Mouse (Mus musculus): ENCODE measurements at regions not wholly inside any gene's neighbourhood (a gene's known extent, or its start where the extent isn't known, plus 50 kb on each side); places are given as distances from the start of the nearest gene placed in this dataset.
A peak's percentile ranks its signal among the peaks of the same experiment; 100 is the strongest.

DNA sequence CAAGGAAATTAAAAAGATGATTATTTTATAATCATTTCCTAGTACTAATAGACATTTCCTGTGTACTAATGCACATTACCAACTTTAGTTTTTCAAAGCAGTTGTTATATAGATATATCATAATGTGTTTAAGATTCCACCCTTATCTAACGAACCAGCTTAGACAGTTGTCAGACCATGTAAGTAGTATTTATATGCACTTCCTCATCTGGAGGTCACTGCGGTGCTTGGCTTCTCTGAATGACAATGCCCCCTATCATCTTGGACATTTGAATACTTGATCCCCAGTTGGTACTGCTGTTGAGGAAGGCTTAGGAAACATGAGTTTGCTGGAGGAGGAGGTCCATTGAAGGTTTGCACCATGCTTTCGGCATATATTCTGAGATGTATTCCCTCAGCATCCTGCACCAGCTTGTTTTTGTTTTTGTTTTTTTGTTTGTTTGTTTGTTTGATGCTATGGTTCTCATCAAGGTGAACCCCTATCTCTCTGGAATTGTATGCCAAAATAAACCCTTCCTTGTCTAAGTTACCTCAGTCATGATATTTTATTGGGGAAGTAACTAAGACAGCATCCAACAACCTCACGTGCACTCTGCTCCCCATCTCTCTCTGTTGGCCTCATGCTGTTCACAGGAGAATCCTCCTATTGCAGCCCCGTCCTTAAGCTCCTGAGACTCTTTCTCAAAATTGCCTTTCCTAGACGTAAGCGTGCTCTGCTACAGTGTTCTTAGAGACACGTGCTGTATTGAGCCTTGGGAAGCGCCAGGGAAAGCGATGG is 228.4 kb upstream of the Mmadhc start:
- DNase-seq, result no peak

DNA sequence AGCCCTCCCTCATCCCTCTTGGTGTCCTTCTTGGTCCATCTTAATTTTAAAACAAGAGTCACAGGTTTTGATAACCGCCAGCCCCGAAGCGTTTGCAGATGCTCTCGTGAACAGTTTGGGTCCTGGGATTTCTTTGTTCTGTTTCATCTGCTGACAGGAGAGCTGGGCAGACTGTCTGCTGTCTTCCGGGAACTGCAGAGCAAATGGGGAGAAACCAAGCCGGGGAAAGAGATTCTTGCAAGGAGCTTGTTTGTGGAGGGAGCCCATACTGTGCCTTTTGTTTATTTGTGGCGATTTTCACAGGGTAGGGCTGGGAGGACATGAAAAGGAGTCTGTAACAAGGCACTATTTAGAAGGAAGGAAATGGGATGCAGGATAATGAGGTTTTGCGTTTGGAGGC is 223.6 kb upstream of the Mmadhc start:
- no peak for DNase-seq

- no peak for DNase-seq
These were observed 222.5 kb upstream of the Mmadhc start for GRCm38 (mm10) chr2:50519129-50519504.

GRCm38 (mm10) chr2:50518371-50519128 is 221.9 kb upstream of the Mmadhc start:
- DNase-seq, result peak; percentile 2 to 8

DNA sequence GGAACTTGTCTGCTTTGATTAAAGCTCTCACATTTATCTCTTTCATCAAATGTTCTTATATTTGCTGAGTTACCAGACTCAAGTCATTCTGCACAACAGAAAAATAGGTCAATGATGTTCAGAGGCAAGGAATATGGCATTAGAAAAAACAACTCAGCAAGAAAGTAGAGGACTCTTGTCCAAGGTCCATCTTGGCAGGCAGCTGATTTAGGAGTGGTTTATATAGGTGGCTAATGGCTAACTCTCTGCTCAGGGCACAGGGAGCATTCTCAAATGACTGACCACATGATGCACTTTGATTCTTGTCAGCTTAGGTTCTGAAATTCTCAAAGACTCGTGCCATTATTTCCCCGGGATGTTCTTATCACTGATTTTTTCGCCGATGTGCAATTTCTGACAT is 216.7 kb upstream of the Mmadhc start:
- peak; percentile 34 to 55 for DNase-seq

- no peak for DNase-seq
These were observed 202.1 kb upstream of the Mmadhc start for GRCm38 (mm10) chr2:50498713-50499112.

- no peak for DNase-seq
These were observed 199.4 kb upstream of the Mmadhc start for GRCm38 (mm10) chr2:50496057-50496433.

DNA sequence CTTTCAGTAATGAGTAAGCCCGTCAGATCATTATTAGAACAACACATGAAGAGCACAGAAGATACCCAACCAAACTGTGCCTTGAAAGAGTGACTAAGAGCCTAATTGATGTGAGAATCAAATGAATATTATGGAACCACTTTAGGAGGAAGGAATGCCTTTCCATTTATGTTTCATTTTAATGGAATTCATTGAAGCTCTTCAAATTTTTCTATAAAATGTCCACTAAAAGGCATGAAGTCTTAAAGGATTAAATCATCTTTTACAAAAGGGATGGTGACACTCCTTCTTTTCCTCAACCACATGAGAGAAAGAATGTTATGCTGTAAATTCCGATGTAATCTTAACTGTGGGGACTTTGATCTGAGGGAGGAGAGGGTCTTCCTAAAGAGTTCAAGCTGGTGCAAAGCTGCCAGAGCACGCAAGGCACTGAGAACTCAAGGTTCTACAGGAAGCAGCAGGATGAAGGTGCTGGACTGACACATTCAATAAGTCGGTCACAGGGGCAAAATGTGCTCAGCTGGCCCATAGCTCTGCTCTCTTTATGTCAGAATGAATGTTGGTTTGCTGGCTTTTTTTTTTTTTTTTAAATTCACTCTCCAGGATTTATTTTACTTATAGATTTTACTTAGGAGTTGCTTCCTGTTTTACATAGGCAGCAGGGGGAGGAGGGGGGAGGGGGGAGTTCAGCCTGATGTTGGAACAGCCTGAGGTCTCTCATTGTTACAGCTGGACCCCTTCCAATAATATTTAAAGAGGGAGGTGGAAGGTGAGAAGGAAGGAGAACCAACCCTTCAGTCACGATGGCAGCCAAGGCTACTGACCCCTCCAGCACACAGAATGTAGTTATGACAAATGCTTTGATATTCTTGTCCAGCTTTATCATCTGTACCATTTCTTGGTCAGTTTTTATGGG is 198.8 kb upstream of the Mmadhc start:
- DNase-seq, result no peak

GRCm38 (mm10) chr2:50493597-50494335 is 197.2 kb upstream of the Mmadhc start:
- peak in 1 of 2 experiments; percentile 2 for DNase-seq

- no peak for DNase-seq
These were observed 167.2 kb upstream of the Mmadhc start for GRCm38 (mm10) chr2:50463799-50464198.

- DNase-seq, result no peak
These were observed 165.8 kb upstream of the Mmadhc start for GRCm38 (mm10) chr2:50462378-50462777.

DNA sequence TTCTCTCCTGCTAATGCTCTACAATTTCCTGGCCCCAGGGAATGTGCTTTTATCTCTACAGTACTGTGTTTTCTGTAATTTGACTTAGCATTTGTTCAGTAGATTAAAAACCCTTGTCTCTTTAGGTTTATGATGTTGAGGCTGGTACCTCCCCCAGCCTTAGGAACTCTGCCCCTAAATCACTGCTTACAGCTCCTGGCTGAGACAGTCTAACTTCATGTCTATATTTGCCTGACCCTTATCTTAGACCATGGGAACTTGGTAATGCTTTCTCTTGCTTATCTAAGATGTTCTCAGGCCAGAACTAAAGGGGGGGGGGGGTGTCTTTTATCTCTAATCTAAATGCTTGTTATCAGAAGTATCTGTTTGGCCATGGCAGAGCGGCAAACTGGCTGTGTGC is 160.1 kb upstream of the Mmadhc start:
- DNase-seq, result no peak

DNA sequence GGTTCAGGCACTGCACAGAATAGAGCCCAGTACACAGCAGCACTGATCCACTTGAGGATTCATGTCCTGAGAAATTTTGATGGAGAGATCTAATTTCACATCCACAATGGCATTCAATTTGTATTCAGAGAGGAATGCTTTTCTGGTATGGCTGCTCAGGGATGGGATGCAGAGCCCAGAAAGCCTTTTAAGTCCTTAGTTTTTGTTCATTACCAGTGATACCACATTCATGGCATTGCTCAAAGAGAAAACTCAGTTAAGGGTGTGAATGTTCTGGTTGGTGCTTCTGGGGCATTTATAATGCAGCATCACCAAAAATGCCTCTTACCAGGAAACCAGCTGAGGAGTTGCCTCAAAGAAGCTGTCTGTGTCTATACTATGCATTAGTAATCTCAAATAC is 151.5 kb upstream of the Mmadhc start:
- DNase-seq, result no peak

GRCm38 (mm10) chr2:50445963-50446485 is 149.4 kb upstream of the Mmadhc start:
- DNase-seq, result no peak

DNA sequence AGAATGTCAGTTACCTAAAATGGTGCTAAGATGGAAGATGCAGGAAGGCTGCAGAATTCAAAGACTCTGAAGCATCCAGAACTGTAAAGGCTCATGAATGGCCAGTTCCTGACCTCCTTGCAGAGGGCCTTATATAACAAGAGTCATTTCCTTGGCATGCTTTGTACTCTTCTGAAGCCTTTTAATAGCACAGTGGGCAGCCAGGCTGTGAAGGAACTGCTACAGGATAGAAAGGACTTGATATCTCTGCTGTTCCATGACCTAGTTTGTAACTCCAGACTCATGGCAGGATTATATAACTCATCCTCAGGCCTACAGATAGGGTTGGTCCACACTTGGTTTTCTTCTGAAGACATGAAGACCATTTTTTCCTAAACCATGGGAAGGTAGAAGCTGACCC is 143.7 kb upstream of the Mmadhc start:
- no peak for DNase-seq

DNA sequence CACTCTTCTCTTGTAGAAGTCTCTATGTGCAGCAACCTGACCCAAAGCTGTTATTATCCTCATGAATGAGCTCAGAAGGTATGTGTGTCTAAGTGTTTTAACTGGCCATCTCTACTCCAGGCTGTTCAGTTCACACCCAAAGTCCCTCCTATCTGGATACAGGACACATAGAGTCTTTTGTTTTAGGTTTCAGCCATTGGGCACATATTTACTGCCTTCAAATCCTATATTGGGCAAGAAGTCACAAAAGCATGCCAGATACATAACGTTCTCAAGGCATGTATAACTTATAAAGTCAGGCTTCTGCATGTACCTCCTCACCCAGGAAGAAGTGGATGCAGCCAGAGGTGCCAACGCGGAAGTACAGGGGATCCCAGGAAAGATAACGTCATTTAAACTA is 136.6 kb upstream of the Mmadhc start:
- DNase-seq, result no peak

GRCm38 (mm10) chr2:50425151-50425550 is 128.6 kb upstream of the Mmadhc start:
- DNase-seq, result no peak

DNA sequence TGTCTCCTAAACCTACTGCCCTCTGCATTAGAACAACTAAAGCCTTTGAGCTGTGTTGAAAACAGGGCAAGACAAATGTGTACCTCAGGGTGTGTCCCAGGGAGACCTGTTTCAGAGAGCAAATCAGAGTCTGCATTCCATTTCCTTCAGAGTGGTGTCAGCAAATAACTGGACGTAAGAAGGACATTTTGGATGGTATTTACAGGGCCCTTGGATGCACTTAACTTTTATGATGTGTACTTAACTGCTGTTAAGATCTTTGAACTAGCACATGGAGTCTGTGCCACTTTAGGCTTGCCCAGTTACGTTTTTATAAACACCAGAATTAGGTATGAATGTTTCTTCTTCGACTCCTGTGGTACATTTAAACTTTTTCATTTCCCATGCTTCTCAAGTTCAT is 123.0 kb upstream of the Mmadhc start:
- DNase-seq, result no peak

- DNase-seq, result no peak
These were observed 121.0 kb upstream of the Mmadhc start for GRCm38 (mm10) chr2:50417643-50418042.

DNA sequence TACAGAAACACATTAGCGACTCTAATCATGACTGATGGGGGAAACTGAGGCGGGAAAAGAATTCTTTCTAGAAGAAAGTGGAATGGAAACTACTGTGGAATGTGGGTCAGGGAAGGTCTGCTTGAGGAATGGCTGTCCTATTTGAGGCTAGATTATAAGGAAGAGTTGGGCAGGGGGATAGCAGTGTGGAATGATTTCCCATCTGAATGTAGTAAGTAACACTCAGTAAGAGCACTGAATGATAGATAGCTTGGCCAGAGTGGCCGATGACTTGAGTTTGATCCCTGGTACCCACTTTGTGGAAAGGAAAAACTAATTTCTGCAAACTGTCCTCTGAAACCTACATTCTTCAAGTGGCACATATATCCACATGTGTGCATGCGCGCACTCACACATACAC is 120.5 kb upstream of the Mmadhc start:
- no peak for DNase-seq

DNA sequence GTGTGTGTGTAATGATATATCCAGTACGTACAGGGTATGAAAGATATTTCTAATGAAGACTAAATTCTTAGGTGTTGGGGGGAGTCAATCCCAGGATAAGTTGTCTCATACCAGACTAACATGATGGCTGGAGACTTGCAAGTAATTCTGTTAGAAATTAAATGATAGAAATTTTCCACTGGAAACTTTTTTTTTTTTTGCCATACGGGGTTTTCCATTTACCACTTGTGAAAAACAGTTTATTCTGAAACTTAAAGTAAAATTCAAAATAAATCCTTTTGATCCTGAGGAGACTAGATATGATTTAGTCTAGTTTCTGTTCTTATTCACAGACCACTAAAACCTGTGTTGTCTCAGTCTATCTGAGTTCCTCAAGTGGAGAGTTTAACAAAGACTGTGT is 119.5 kb upstream of the Mmadhc start:
- no peak for DNase-seq

- DNase-seq, result no peak
These were observed 109.3 kb upstream of the Mmadhc start for GRCm38 (mm10) chr2:50405932-50406331.

Measured in kidney, postnatal 36 days (tissue).